Mouse (Mus musculus): ENCODE measurements around the gene Hoxc5.

The Hoxc5 gene

DNA sequence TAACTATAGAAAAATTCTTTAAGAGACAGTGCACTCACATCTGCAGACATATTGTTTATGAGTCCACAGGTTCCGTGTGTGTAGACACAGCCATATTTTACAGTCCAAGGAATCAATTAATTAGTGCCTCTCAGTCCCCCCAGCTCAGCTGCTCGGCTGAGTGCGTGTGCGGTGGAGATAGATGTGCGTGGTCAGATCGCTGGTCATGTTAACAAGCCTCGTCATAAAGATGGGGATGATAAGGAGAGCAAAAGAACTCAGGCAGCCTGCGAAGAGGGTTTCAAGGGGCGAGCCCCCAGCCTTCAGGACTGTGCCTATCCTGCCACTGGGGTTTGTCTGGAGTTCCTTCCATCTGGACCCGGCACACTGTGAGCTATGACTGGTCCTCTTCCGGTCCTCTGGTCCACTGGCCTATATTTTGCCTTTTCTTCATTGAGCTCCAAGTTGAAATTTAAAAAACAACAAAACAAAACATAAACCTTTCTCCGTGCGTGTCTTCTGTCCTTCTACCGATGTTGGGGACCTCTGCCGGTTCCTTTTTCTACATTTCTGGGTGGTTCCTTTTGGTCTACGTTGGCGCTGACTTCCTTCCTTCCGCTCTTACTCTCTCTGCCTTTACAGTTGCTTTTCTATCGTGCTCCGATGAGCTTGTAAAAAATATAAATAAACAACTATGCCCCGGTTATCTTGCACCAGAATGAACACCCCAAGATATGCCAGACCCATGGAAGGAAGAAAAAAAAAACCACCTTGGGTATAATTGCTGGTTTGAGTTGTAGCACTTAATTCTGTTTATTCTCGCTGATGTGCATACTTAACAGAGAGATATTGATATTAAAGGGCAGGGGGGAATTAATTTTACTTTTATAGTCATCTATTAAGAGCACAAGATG lies 21.8 kb upstream of the Hoxc5 start:
- no peak for DNase-seq (ENCODE audit: low spot score)

- DNase-seq (ENCODE audit: low spot score) = no peak
Observed at GRCm38 (mm10) chr15:102947276-102947675, 20.0 kb upstream of the Hoxc5 start.

DNA sequence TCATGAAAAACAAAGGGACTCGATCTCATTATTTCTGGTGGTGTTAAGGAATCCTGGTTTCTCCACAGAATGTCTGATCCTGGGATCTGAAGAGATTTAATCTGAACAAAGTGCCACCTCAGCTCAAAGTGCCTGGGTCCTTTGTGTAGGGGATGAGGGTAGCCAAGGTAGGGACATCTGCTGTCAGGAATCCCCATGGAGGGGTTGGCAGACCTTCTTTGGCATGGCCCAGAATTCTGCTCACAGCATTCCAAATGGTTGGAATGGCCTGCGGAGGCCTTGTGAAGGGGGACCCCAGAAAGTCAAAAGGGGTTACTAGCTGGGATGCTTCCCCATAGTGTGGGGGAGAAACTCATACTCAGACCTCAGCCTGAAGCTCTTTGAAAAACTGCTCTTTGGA lies 18.4 kb upstream of the Hoxc5 start:
- no peak for DNase-seq (ENCODE audit: low spot score)

DNA sequence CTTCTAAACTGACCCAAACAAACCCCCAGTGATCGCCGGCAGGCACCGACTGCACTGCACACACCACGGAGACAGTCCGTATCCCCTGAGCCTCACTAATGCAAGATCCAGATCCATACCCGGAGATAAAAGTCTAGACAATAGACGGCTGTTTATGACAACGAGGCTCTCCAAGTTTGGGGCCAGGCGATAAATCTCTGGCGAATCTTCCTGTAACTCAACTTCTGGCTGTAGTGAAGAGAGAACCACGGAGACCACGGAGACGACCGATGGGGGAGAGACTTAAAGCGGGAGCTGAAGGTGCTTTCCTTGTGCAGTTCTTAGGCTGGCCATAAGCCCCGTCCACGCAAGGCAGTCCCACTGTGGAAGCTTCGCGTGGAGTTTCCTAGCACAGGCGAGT lies 17.5 kb upstream of the Hoxc5 start:
- no peak for DNase-seq (ENCODE audit: low spot score)

DNA sequence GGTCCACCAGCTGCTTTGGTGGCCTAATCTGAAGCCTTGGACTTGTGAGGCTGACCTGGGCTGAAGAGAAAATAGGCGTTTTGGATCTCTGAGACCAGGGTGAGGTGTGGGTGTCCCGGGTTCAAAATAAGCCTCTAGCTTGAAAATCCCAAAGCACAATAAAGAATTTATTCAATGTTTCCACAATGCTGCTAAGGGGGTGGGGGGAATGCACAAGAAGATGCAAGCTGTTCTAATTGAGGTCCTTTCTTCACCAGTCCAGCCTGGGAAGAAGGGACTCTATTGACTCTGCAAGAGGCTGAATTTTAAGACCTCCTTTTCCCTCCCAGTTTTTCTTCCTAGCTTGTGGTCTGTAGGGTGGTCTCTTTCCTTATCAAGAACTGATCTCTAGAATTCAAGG lies 16.4 kb upstream of the Hoxc5 start:
- no peak for DNase-seq (ENCODE audit: low spot score)

DNA sequence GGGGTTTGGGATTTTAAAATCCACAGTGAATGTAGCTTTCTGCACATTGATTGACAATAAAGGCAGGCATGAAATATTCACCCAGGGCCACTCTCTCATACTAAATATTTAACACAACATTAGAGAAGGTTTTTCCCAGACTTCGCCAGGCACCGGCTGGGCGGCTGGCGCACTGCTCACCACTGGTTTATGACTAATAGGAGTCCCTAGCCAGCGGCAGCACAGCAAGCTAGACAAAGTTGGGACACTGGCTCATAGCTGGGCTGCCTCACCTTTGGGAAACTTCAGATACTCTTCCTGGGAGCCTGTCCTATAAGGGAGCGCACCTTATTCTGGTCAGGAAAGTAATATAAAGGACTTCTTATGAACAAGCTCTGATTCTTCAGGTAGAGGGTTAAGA lies 13.7 kb upstream of the Hoxc5 start:
- DNase-seq (ENCODE audit: low spot score) = no peak

GRCm38 (mm10) chr15:102954192-102955006 lies 12.8 kb upstream of the Hoxc5 start, which contains the start of gene Hoxc11:
Gene Hoxc11, plus strand, starts transcription at chr15:102954427.
- DNase-seq (ENCODE audit: low spot score) = no peak

- no peak for DNase-seq (ENCODE audit: low spot score)
Observed at GRCm38 (mm10) chr15:102955007-102955382, 12.2 kb upstream of the Hoxc5 start.

- DNase-seq (ENCODE audit: low spot score) = no peak
Observed at GRCm38 (mm10) chr15:102955833-102956640, 11.2 kb upstream of the Hoxc5 start.

DNA sequence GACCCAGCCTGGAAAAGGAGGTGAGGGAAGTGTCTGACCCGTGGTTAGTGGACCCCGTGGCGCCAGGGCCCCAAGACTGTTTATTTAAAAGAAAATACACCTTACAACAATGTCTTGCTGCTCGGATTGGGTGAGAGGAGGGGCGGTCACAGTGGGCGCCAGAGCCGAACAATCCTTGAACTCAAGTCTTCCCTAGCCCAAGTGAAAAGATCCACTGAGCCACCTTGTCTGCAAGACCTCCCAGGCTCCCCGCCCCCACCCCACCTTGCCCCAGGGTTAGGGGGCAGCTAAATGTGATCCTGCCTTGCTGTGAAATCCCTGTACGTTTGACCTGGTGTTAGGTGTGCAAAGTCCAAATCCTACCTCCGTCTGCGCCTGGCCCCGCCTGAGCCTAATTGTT lies 10.3 kb upstream of the Hoxc5 start:
- DNase-seq (ENCODE audit: low spot score) = no peak

- DNase-seq (ENCODE audit: low spot score) = no peak
Observed at GRCm38 (mm10) chr15:102959663-102960191, 7.5 kb upstream of the Hoxc5 start.

DNA sequence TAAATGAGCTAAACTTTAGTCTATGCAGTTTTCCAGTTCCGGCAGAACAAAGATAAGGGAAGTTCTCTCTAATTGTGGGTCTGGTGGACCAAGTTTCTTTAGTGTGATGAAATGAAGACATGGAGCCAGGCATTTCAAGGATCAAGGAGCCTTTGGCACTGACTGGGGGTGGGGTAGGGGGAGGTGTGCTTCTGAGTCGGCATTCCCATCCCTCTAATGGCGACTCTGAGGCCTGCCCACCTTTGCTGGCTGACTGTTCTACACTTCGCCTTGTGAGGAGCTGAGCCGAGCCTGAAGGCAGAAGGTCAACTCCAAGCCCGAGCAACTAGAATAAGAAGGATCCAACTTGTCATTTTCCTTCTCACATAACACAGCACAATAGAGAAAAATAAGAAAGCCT lies 5.5 kb upstream of the Hoxc5 start:
- no peak for DNase-seq (ENCODE audit: low spot score)

DNA sequence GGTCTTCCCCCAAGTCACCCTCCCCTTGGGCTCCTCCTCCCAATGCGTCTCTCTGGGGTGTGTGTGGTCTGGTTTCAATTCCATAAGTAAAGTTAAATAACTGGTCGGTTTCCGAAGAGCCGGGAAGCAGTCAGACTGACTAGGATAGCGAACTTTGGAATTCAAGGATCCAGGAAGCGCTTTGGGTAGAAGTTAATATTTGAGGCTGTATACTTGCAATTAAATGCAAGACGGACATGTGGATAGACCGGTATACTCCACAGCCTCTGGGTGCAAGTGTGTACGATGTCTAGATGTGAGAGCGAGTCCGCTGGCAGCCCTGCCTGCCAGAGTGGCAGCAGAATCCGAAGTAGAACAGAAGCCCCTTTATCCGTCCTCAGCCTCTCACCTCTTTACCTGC lies 4.8 kb upstream of the Hoxc5 start:
- no peak for DNase-seq (ENCODE audit: low spot score)

- DNase-seq (ENCODE audit: low spot score) = no peak
Observed at GRCm38 (mm10) chr15:102963259-102963658, 4.0 kb upstream of the Hoxc5 start.

- DNase-seq (ENCODE audit: low spot score) = no peak
Observed at GRCm38 (mm10) chr15:102963671-102964640, 3.3 kb upstream of the Hoxc5 start.

DNA sequence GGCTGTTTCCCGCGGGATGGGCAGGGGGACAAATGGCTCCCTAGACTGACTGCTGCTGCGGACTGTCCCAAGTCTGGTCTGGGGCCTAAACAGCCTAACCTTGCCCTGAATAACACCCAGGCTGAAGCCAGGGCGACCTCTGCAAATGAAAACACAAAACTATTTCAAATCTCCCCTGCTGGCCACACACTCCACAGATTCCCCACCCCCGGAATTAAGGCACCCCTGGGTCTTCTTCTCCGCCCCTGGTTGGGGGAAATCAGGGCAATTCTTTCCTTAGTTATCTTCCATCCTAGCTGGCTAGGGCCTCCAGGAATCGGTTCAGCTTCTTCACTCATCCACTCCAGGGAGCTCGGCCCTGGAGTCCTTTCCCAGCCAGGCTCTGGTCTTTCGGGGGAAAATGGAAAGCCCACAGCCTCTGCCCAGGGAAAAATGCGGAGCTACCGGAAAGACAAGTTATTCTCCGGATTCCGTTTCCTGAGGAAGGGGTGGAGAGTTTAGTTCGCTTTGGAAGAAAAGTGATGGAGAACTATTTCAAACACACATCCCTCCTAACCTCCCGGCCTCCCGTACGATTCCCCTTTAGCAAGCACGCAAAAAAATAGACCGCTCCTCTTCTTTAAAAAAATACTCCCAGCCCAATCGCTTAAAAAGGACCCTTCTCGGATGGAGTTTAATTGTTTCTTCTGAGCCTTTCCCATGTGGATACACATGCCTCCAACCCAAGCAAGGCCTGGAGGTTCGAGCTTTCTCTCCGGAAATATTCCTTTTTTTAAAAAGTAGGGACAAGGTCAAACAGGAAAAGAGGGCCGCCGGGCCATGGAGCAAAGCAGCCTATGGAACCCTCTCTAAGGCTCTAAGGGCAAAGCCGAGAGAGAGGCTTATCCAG lies 2.0 kb upstream of the Hoxc5 start:
- no peak for DNase-seq (ENCODE audit: low spot score)

DNA sequence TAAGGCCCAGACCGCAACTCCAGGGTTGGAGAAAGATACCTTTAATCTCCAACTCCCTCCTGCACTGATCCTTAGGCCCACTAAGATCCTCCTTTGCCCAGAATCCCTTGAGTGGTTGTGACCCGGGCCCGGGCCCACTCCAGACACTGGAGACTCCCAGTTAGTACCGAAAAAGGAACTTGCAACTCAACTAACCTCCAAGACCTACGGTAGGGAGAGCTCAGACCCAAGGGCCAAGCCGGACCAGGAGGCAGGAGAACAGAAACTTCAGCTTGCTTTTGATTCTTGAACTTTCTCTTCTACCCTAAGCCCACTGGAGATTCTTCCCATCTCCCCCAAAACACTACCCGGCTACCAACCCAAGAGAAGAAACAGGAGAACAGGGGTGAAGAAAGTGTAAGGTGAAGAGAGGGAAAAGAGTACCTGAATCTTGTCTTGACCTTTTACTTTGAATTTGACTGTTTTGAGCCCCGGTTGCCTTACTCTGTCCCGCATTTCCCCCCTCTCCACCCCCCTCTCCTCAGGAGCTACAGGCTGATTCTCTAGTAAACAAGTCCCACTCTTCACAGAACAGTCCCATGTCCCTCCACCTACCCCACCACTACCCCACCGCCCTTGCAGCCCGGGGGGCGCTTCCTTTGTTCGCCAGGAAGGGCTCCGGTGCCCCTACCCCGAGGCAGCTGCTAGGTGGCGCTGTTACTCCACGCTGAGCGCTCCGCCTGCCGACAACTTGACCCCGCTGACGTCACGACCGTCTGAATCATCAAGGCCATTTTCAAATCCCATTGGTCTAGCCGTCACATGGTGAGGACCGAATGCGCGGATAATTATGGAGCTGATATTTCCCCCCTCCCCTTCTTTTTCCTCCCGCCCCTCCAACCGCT lies 1.1 kb upstream of the Hoxc5 start:
- DNase-seq (ENCODE audit: low spot score) = peak; percentile 34

GRCm38 (mm10) chr15:102966776-102967311 lies 399 bp upstream of the Hoxc5 start, which contains the start of gene Hoxc10:
Gene Hoxc10, plus strand, starts transcription at chr15:102966796.
- no peak for DNase-seq (ENCODE audit: low spot score)

All from lung, postnatal 25 days (tissue).